Mouse (Mus musculus) layer of hippocampus, adult 9-10 months (tissue): ENCODE results near the gene Asic2.
A peak's percentile ranks its signal among the peaks of the same experiment; 100 is the strongest.

Experiments used
- DNase-seq: peaks from one replicate; pipeline ENCODE4 v3.0.0; 2022; ENCODE audit warnings: low spot score

Gene Asic2

DNA sequence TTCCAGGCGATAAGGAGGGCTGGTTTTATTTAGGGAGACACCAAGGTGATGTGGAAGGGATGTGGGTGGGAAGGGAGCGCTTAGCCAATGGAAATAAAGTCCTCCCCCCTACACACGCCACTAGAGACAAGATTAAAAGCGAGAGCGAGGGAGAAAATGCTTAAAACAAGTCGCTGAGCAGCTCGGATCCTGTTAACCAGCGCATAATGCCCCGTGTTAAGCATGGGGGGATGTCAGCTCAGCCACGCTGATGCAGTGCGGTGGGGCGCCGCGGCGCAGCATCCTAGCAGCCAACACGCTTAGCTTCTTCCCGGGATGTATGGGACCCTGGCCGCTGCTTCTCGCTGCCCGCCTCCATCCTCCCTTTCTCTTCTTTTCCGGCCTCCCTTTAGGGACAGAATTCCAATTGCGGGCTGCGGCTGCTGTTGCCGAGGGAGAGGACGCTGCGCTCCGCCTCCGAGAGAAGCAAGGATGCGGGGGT, at the start of gene Asic2:
Gene Asic2 (minus strand): TSS at position 57 of the 481 bp plus-strand sequence.
- no peak for DNase-seq

- no peak for DNase-seq
These were observed 48.0 kb upstream of the Asic2 start for GRCm38 (mm10) chr11:82016181-82016780.

GRCm38 (mm10) chr11:82015066-82015465, 46.8 kb upstream of the Asic2 start:
- DNase-seq, result no peak

GRCm38 (mm10) chr11:82013756-82014155, 45.5 kb upstream of the Asic2 start:
- DNase-seq, result no peak

DNA sequence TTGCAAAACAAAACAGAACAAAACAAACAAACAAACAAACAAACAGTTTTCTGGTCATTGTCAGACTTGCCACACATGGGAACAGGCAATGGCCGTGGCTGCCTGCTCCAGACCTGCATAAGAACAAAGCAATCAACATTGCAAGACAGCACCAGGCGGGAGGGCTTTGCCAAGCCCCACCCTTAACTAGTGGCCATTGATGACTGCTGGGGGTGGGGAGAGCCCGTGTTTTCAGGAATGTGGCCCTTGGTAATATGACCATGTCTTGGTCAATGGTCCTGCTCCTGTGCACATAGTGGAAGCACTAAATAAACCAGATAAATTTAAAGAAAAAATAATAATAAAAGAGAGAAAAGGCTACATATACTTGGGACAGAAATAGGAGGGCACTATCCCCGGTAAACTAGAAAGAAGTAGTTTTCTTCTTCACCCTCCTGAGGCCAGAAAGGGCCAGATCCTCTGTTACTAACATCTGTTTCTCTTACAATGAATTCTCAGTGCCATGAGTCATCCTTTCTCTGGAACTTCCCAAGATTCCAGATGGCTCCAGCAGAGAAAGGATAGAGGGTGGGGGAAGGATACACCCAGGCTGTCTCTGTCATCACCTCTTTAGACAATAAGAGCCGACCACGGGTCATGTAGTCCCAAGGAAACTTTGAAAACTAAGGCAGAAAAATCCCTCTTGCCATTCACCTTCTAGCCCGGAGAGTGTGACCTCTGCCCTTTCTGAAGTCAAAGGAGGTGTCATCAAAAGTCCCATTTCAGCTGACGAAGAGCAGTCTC, 43.3 kb upstream of the Asic2 start:
- DNase-seq, result no peak

GRCm38 (mm10) chr11:82010115-82010514, 41.9 kb upstream of the Asic2 start:
- DNase-seq, result no peak

- no peak for DNase-seq
These were observed 38.7 kb upstream of the Asic2 start for GRCm38 (mm10) chr11:82006796-82007423.

GRCm38 (mm10) chr11:82004810-82005209, 36.6 kb upstream of the Asic2 start:
- DNase-seq, result no peak

- no peak for DNase-seq
These were observed 32.3 kb upstream of the Asic2 start for GRCm38 (mm10) chr11:82000581-82000980.

DNA sequence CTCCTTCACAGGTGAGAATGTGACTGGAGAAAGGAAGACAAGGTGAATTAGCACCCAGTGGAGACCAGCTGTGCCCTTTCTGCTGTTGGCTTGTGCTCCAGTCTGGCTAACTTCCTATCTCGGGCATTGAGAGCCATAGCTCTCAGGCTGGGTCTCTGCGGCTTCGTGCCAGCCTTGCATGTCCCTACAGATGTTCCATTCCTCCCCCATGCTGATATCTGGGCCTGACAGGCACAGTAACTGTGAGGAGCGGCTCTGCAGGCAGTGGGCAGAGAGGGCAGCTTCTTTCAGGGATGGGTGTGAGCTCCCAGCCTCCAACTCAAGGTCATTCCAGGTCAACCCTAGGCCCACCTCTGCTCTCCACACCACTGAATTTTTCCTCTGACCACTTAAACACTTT, 31.2 kb upstream of the Asic2 start:
- no peak for DNase-seq

DNA sequence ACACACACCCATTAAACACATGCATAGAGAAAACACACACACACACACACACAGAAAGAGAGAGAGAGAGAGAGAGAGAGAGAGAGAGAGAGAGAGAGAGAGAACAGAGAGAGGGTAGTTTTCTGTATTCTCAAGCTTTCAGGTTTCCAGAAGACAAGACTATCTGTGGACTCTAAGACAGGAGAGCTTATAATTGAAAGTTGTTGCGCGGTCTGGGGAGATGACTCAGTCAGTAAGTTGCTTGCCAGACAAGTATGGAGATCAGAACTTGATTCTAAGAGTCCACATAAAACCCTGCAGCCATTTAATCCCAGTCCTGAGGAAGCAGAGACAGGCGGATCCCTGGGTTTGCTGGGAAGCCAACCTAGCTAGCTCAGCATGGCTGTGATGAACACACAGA, 30.4 kb upstream of the Asic2 start:
- DNase-seq, result no peak

- no peak for DNase-seq
These were observed 28.8 kb upstream of the Asic2 start for GRCm38 (mm10) chr11:81997085-81997484.

DNA sequence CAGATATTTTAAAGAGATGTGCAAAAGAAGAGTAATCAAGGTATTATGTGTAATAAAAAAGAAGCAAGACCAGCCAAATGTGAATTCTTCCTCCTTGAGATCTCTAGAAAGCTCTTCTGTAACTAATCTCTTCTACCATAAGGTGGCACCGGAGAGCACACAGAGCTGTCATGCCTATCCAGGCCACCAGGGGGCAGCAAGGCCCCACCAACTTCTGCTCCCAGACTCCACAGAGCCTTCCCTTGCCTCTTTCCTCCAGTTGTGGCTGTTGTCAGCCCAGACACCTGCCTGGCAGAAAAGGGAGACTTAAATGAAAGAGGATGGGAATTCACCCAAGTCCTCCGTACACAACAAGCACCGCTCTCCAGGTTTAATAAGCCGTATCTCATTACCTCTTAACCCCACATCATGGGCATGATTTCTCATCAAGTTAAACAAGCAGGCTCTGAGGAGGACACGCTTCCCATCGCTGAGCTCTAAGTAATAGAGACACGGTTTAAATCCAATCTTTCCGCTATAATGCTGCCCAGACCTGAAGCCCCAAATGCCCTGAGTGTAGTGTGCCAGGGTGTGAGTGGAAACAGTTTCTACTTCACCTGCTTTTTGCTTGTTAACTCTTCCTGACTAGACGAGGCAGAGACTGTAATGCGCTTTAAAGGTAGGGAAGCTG, 28.1 kb upstream of the Asic2 start:
- peak; percentile 87 for DNase-seq

- DNase-seq, result peak; percentile 48
These were observed 14.9 kb upstream of the Asic2 start for GRCm38 (mm10) chr11:81983146-81983545.

DNA sequence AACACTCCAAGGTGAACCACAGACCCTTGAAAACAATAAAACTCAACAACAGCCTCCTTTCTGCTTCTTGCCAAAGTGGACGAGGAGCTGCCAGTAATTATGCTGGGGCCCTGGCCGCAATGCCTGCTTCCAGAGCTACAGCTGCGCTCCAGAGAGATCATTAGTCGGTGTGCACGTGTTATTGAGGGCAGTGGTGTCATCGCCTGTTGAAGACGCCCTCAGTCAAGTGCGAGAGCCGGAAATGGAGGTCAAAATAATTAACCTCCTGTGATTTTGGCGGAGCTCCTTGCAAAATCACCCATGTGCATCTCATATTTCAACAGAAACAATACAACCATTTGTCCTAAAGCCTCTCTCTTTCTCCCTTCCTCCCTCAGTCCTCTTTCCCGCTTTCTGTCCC, 13.9 kb upstream of the Asic2 start:
- no peak for DNase-seq

DNA sequence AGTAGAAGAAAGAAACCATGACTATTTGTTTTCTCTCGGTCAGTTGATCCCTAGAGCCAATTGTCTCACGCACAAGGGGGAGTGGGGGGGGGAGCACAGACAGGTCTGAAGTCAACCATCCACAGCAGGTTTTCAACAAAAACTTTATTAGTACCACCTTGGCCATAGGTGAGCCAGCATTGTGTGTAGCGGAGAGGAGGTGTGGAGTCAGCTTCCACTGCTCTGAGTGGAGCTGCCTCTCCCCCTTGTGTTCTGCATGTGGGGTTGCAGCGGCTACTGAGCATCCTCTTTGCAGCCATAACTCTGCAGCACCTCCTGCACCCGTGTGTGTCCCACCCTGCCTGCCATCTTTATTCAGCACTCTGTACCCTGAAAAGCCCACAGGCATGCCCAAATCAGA, 6.3 kb upstream of the Asic2 start:
- no peak for DNase-seq

DNA sequence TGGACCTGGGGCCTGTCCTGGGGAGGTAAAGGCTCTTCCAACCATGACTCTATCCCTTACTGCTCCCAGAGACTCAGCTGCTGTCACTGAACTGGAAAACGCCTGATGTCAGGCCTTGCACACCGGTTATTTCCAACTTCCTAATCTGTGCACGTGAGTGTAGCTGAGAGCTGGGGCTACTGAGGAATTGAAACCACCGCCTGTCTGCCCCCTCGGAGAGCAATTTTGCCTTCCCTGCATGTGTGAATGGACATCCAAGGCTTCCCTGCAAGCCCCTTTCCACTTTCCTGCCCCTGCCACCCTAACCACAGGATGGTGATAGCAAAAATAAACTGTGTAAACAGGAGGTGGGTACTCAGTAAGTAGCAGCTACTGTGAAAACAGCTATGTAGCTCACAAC, 5.4 kb upstream of the Asic2 start:
- no peak for DNase-seq

- no peak for DNase-seq
These were observed 3.8 kb upstream of the Asic2 start for GRCm38 (mm10) chr11:81972044-81972443.

- no peak for DNase-seq
These were observed 1.5 kb downstream of the Asic2 start for GRCm38 (mm10) chr11:81966626-81967289.

DNA sequence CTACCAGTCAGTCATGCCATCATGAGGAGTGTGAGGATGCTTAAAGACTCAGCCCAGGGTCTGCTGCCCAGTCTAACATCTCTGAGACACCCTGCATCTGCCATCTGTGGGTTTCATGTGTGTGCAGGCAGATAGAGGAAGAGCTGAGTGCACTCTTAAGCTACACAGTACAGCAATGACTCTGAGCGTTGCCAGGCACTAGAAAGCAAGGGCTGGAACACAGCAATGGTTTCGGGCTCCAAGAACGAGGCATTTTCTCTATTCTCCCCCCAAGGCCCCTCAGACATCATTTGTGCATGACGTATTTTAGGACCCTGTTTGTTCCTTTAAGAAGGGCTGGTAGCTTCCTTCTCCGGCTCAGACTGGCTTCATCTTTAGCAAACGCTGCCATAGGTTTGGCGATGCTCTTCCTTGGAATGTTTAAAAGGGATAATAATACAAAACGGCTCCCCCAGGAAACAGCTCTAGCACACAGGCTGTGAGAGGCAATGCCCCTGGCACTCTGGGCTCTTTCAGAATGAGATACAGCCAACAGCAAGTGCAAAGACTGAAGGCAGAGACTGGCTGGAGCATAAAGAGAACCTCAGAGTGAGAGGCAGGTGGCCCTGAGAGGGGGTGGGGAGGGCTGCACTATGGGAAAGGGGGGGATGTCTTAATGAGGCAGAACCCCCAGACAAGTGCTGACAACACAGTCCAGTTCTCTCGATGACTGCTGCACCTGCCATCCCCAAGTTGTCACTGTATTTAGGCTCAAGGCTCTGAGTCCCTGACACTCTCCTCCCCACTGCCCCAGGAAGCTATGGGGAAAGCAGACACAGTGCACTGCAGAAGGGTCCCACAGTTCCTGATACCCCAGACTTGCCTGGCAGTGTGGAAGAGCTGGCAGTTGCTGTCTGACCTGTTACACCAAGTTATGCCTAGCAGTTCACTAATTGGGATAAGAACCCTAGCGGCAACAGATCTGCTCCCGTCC, 2.3 kb downstream of the Asic2 start:
- no peak for DNase-seq

GRCm38 (mm10) chr11:81964561-81964960, 3.7 kb downstream of the Asic2 start:
- no peak for DNase-seq
